Mouse (Mus musculus) stomach, adult 2 months (tissue): ENCODE results near the gene Gm3264. TPM values are rescaled to one million over a fixed set of nuclear protein-coding genes. Genes with fewer than 3 reads are reported as not detected.

Experiments
- polyA plus RNA-seq: library from polyadenylated mRNA; depleted of rRNA; stranded (reverse); fragments of >200 nt; gene quantifications from 2 replicates; pipeline ENCODE4 v1.2.3, GENCODE M21; 2012; rRNA removed

Gm3264 gene
- not detected in 2 replicates for polyA plus RNA-seq

GRCm38 (mm10) chr14:4855299-4855980, at the start of gene Gm3264:
Gene Gm3264 (plus strand): TSS chr14:4855576.

DNA sequence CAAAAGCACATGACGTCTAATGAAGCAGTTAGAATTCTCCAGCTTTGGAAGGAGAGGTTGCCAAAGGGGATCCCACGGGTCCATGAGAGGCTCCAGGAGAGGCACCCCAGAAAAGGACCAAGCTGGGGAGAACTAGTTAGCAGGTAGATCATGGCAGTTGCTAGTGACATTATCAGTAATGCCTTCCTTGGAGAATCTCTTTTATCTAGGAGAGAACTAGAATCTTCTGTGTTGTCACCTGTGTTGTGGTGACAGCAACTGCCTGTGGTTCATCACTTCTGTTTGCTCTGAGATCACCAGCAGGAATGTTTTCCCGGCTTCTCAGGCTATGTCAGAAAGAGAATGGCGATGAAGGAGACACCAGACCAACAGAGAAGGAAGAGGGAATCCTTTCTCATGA, 17.6 kb upstream of the Gm3264 start, which contains the start of gene Gm3269:
Gm3269 (plus strand) TSS at position 301 of the 400 bp plus-strand sequence.

DNA sequence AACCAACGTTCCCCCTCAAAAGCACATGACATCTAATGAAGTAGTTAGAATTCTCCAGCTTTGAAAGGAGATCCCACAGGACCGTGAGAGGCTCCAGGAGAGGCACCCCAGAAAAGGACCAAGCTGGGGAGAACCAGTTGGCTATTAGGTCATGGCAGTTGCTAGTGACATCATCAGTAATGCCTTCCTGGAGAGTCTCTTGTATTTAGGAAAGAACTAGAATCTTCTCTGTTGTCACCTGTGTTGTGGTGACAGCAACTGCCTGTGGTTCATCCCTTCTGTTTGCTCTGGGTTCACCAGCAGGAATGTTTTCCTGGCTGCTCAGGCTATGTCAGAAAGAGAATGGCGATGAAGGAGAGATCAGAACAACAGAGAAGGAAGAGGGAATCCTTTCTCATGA, 36.7 kb downstream of the Gm3264 start, which contains the start of gene Gm3278:
Gm3278 (plus strand) TSS at position 301 of the 400 bp plus-strand sequence.

Other genes starting within 250 kb of the Gm3264 start
- gene Gm8159, start 223.2 kb upstream of the Gm3264 start, polyA plus RNA-seq = not detected in 2 replicates
- gene Gm3239, start 191.4 kb upstream of the Gm3264 start, polyA plus RNA-seq = not detected in 2 replicates
- gene Gm7876, start 146.3 kb upstream of the Gm3264 start, polyA plus RNA-seq = not detected in 2 replicates
- gene Gm3252, start 128.8 kb upstream of the Gm3264 start, polyA plus RNA-seq = not detected in 2 replicates
- not detected in 2 replicates for gene Gm9602, start 79.2 kb upstream of the Gm3264 start, polyA plus RNA-seq
- gene Gm3269, start 17.5 kb upstream of the Gm3264 start, polyA plus RNA-seq = not detected in 2 replicates
- not detected in 2 replicates for gene Gm3278, start 36.8 kb downstream of the Gm3264 start, polyA plus RNA-seq
- gene Gm8297, start 128.4 kb downstream of the Gm3264 start, polyA plus RNA-seq = not detected in 2 replicates
- gene Gm3298, start 160.3 kb downstream of the Gm3264 start, polyA plus RNA-seq = not detected in 2 replicates
- not detected in 2 replicates for gene 4930555G01Rik, start 195.1 kb downstream of the Gm3264 start, polyA plus RNA-seq
- not detected in 2 replicates for gene Gm8281, start 215.5 kb downstream of the Gm3264 start, polyA plus RNA-seq